Mouse (Mus musculus) heart, postnatal 0 days (tissue): ENCODE data around the gene Mafg. TPM values are rescaled to one million over a fixed set of nuclear protein-coding genes. Genes with fewer than 3 reads are reported as not detected.

Source experiments
- ATAC-seq: fragments of 200-750 bp; cut with Nextera tagmentation; 2 replicates; pipeline ENCODE4 v1.8.0; 2017; ENCODE audit warnings: low read depth, moderate number of reproducible peaks, moderate library complexity; ENCODE audit not compliant: insufficient read depth
- DNase-seq: peaks from one replicate; pipeline ENCODE4 v3.0.0-alpha.2; 2016; ENCODE audit warnings: low spot score
- H3K27ac ChIP-seq: fragments of 300-500 bp; sonication (generic); 2 replicates; pipeline ENCODE4 v1.5.1; 2014; ENCODE audit warnings: low read depth, mild to moderate bottlenecking
- H3K27me3 ChIP-seq: fragments of 300-500 bp; sonication (generic); 2 replicates; pipeline ENCODE4 v1.6.1; 2014; ENCODE audit warnings: low read length, mixed read lengths; ENCODE audit not compliant: control insufficient read depth, insufficient read depth
- H3K36me3 ChIP-seq: fragments of 300-500 bp; sonication (generic); replicated peaks from 2 replicates; pipeline ENCODE4 v1.6.1; 2014; ENCODE audit warnings: low read length, mixed read lengths; ENCODE audit not compliant: control insufficient read depth, insufficient read depth
- H3K4me1 ChIP-seq: fragments of 300-500 bp; sonication (generic); 2 replicates; pipeline ENCODE4 v1.6.1; 2014; ENCODE audit warnings: antibody characterized with exemption; ENCODE audit not compliant: control insufficient read depth, insufficient read depth
- H3K4me2 ChIP-seq: fragments of 300-500 bp; sonication (generic); 2 replicates; pipeline ENCODE4 v1.6.1; 2014; ENCODE audit warnings: low read depth, mild to moderate bottlenecking, low read length, moderate library complexity
- H3K4me3 ChIP-seq: fragments of 300-500 bp; sonication (generic); 2 replicates; pipeline ENCODE4 v1.5.1; 2014; ENCODE audit warnings: low read depth, low read length
- H3K9ac ChIP-seq: fragments of 300-500 bp; sonication (generic); replicated peaks from 2 replicates; pipeline ENCODE4 v1.6.1; 2014; ENCODE audit warnings: low read depth, low read length, mixed read lengths
- H3K9me3 ChIP-seq: fragments of 300-500 bp; sonication (generic); replicated peaks from 2 replicates; pipeline ENCODE4 v1.6.1; 2016; ENCODE audit warnings: low read length; ENCODE audit not compliant: control insufficient read depth
- CTCF ChIP-seq: IDR thresholded peaks from 2 replicates; pipeline ENCODE4 v1.5.1; 2016; ENCODE audit warnings: antibody characterized with exemption, control low read depth, low read depth
- EP300 ChIP-seq: IDR thresholded peaks from 2 replicates; pipeline ENCODE4 v1.6.1; 2016; ENCODE audit warnings: antibody characterized with exemption, low read depth
- WGBS: fragments of 180-500 bp; shearing (Covaris S2); extraction: QIAGEN DNeasy Blood & Tissue Kit; methylation state at CpG from one replicate; pipeline ENCODE4 v1.1.7; 2014; 5-methylcytosine and 5-hydroxymethylcytosine counted together
- polyA plus RNA-seq: library from polyadenylated mRNA; unstranded; fragments of >200 nt; fragmentation: Nextera tagmentation; extraction: Ambion mirVana; gene quantifications from 2 replicates; pipeline ENCODE4 v1.2.1, GENCODE M21; 2015
- total RNA-seq: library from RNA; depleted of rRNA; stranded (reverse); fragments of >200 nt; gene quantifications from 2 replicates; pipeline ENCODE4 v1.2.3, GENCODE M21; 2014; ENCODE audit warnings: low replicate concordance

Gene Mafg
- total and polyA plus RNA-seq, 2 experiments from 2014 or later: 13.6 to 37.7 TPM

- Histone ChIP-seq H3K4me2 (peak overlapping the region; percentile 96; the same call in 1 of the 2 replicates), H3K4me3 (0 out of 2 replicates have a peak overlapping the region, but pooled peaks have one; percentile 6), H3K36me3 (peaks cover 13% of the 10 kb centered on the region), H3K27ac (peak overlapping the region; percentile 63), H3K27me3 (no peaks in the 10 kb centered on the region), H3K9me3 (no peaks in the 10 kb centered on the region), H3K9ac (no peak overlapping the region; the same call in 1 of the 2 replicates), H3K4me1 (peaks cover 31% of the 10 kb centered on the region)
- WGBS: 75% methylated on average over 23 of the region's 23 CpGs
- no peak for DNase-seq
- TF ChIP-seq EP300 (no peak), CTCF (no peak)
- ATAC-seq: no peak
These were observed 4.1 kb downstream of the Mafg start for GRCm38 (mm10) chr11:120629341-120629730.

- 94% methylated on average over 23 of the region's 23 CpGs for WGBS
- Histone ChIP-seq H3K9me3 (no peaks in the 10 kb centered on the region), H3K4me3 (no peak overlapping the region), H3K27me3 (no peaks in the 10 kb centered on the region), H3K4me2 (no peak overlapping the region), H3K36me3 (peaks cover 13% of the 10 kb centered on the region), H3K4me1 (peaks cover 31% of the 10 kb centered on the region), H3K9ac (no peak overlapping the region), H3K27ac (no peak overlapping the region)
- TF ChIP-seq CTCF: no peak
- TF ChIP-seq EP300: no peak
- DNase-seq (no peak), ATAC-seq (no peak)
These were observed 4.6 kb downstream of the Mafg start for GRCm38 (mm10) chr11:120628601-120629340.

- no peak for DNase-seq
- 81% methylated on average over 22 of the region's 22 CpGs for WGBS
- Histone ChIP-seq H3K4me2 (peak overlapping the region; percentile 0; the same call in 1 of the 2 replicates), H3K27me3 (no peaks in the 10 kb centered on the region), H3K4me3 (no peak overlapping the region), H3K27ac (no peak overlapping the region), H3K4me1 (peaks cover 30% of the 10 kb centered on the region), H3K9me3 (no peaks in the 10 kb centered on the region), H3K36me3 (peaks cover 21% of the 10 kb centered on the region), H3K9ac (no peak overlapping the region)
- no peak for ATAC-seq
- TF ChIP-seq EP300 (no peak), CTCF (no peak)
These were observed 5.7 kb downstream of the Mafg start for GRCm38 (mm10) chr11:120627468-120628300.

GRCm38 (mm10) chr11:120626785-120627467 is 6.5 kb downstream of the Mafg start:
- no peak for ATAC-seq
- Histone ChIP-seq H3K9me3 (no peaks in the 10 kb centered on the region), H3K4me3 (no peak overlapping the region), H3K9ac (no peak overlapping the region), H3K27me3 (no peaks in the 10 kb centered on the region), H3K27ac (no peak overlapping the region), H3K4me2 (no peak overlapping the region), H3K36me3 (peaks cover 23% of the 10 kb centered on the region), H3K4me1 (peaks cover 24% of the 10 kb centered on the region)
- DNase-seq: no peak
- WGBS: 85% methylated on average over 11 of the region's 11 CpGs
- TF ChIP-seq CTCF (no peak), EP300 (no peak)

- Histone ChIP-seq H3K4me2 (peak within 1 kb of the TSS; percentile 96), H3K4me1 (peaks cover 13% of the 10 kb centered on the region), H3K9me3 (no peaks in the 10 kb centered on the region), H3K9ac (peak within 1 kb of the TSS; percentile 72), H3K4me3 (peak within 1 kb of the TSS; percentile 95), H3K27me3 (no peaks in the 10 kb centered on the region), H3K27ac (peak within 1 kb of the TSS; percentile 89), H3K36me3 (peaks cover 39% of the 10 kb centered on the region)
- 12% methylated on average over 5 of the region's 5 CpGs for WGBS
- ATAC-seq (no peak), DNase-seq (no peak)
- TF ChIP-seq EP300 (no peak), CTCF (no peak)
These were observed 8.1 kb downstream of the Mafg start, which contains the start of gene Sirt7 for GRCm38 (mm10) chr11:120625152-120625775. TSS of gene Sirt7 (minus strand) at chr11:120625240.
